Mouse (Mus musculus) kidney, embryonic 14.5 days (tissue): ENCODE measurements around the gene Dock3. TPM values are rescaled to one million over a fixed set of nuclear protein-coding genes. Genes with fewer than 3 reads are reported as not detected.

ENCODE experiments used
- ATAC-seq: fragments of 200-750 bp; cut with Nextera tagmentation; 2 replicates; pipeline ENCODE4 v1.8.0; 2017; ENCODE audit warnings: moderate number of reproducible peaks, mild to moderate bottlenecking, moderate TSS enrichment, moderate library complexity; ENCODE audit not compliant: low FRiP score, low TSS enrichment
- H3K27ac ChIP-seq: fragments of 300-500 bp; sonication (generic); 2 replicates; pipeline ENCODE4 v1.5.1; 2014; ENCODE audit warnings: low read depth, mild to moderate bottlenecking, low read length, moderate library complexity, mixed read lengths
- H3K27me3 ChIP-seq: fragments of 300-500 bp; sonication (generic); 2 replicates; pipeline ENCODE4 v1.6.1; 2014; ENCODE audit warnings: mild to moderate bottlenecking, low read length; ENCODE audit not compliant: control insufficient read depth, insufficient read depth
- H3K36me3 ChIP-seq: fragments of 300-500 bp; sonication (generic); 2 replicates; pipeline ENCODE4 v1.6.1; 2014; ENCODE audit warnings: low read length, mixed read lengths; ENCODE audit not compliant: control insufficient read depth, insufficient read depth
- H3K4me1 ChIP-seq: fragments of 300-500 bp; sonication (generic); 2 replicates; pipeline ENCODE4 v1.6.1; 2014; ENCODE audit warnings: low read length, mixed read lengths; ENCODE audit not compliant: control insufficient read depth, insufficient read depth
- H3K4me2 ChIP-seq: fragments of 300-500 bp; sonication (generic); replicated peaks from 2 replicates; pipeline ENCODE4 v1.6.1; 2014; ENCODE audit warnings: low read depth, mild to moderate bottlenecking, low read length
- H3K4me3 ChIP-seq: fragments of 300-500 bp; sonication (generic); 2 replicates; pipeline ENCODE4 v1.5.1; 2014; ENCODE audit warnings: mild to moderate bottlenecking, low read length
- H3K9ac ChIP-seq: fragments of 300-500 bp; sonication (generic); 2 replicates; pipeline ENCODE4 v1.6.1; 2014; ENCODE audit warnings: low read depth, mild to moderate bottlenecking, low read length, moderate library complexity
- H3K9me3 ChIP-seq: fragments of 300-500 bp; sonication (generic); 2 replicates; pipeline ENCODE4 v1.6.1; 2016; ENCODE audit warnings: low read length; ENCODE audit not compliant: control insufficient read depth
- WGBS: fragments of 180-500 bp; shearing (Covaris S2); extraction: QIAGEN DNeasy Blood & Tissue Kit; methylation state at CpG from one replicate; pipeline ENCODE4 v1.1.7; 2014; 5-methylcytosine and 5-hydroxymethylcytosine counted together
- polyA plus RNA-seq: library from polyadenylated mRNA; unstranded; fragments of >200 nt; fragmentation: Nextera tagmentation; extraction: Ambion mirVana; gene quantifications from 2 replicates; pipeline ENCODE4 v1.2.1, GENCODE M21; 2014

Gene Dock3
- polyA plus RNA-seq, 1 experiment from 2014 or later: 0.23 TPM

DNA sequence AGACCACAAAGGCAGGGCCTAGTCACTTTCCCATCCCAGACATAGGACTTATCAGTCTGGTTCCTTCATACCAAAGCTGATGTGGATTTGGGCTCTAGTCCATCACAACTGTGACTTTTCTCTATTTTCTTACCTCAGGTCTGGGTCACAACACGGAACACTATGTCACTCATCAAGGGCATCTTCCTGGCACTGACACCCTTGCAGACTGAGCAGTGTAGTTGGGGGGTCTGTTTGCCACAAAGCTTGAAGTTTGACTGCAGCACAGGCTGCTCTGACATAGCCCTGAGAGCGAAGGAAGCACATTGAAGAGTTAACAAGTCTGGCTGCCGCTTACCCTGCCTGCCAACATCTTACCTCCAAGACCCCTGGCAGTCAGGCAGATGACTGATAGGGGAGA is 348.6 kb downstream of the Dock3 start:
- 81% methylated on average over 3 of the region's 3 CpGs for WGBS

DNA sequence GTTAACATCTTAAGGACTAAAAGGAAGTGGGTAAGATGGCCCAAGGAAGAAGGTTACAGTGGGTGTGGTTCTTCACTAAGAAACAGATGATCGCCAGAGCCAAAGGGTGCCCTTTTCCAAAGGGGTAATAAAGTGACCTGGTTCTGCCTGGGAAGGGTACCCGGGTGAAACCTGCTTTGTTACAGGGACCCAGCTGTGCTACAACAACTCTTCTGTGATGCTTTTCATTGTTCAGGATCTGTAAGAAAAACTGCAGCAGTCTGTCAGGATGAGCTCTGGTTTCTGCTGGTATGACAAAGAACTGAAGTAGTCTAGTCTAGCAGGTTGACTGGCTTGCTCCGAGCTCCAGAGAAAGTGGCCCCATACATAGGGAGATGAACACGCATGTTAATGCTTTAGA is 349.5 kb downstream of the Dock3 start:
- ATAC-seq: no peak
- Histone ChIP-seq H3K27ac (no peak overlapping the region), H3K27me3 (no peaks in the 10 kb centered on the region), H3K4me3 (no peak overlapping the region), H3K4me2 (no peak overlapping the region), H3K36me3 (peaks cover 58% of the 10 kb centered on the region), H3K9me3 (no peaks in the 10 kb centered on the region), H3K9ac (no peak overlapping the region), H3K4me1 (peaks cover 28% of the 10 kb centered on the region)
- WGBS: 79% methylated on average over 4 of the region's 4 CpGs

More for the DNA sequence above, 348.6 kb downstream of the Dock3 start:
- peaks cover 56% of the 10 kb centered on the region for H3K36me3 ChIP-seq
- no peaks in the 10 kb centered on the region for H3K27me3 ChIP-seq
- 0 out of 2 replicates have a peak overlapping the region, but pooled peaks have one; percentile 15 for H3K4me2 ChIP-seq
- ATAC-seq: no peak
- no peaks in the 10 kb centered on the region for H3K9me3 ChIP-seq
- H3K27ac ChIP-seq: no peak overlapping the region
- no peak overlapping the region; the same call in 1 of the 2 replicates for H3K4me3 ChIP-seq
- H3K4me1 ChIP-seq: peaks cover 31% of the 10 kb centered on the region
- no peak overlapping the region for H3K9ac ChIP-seq

DNA sequence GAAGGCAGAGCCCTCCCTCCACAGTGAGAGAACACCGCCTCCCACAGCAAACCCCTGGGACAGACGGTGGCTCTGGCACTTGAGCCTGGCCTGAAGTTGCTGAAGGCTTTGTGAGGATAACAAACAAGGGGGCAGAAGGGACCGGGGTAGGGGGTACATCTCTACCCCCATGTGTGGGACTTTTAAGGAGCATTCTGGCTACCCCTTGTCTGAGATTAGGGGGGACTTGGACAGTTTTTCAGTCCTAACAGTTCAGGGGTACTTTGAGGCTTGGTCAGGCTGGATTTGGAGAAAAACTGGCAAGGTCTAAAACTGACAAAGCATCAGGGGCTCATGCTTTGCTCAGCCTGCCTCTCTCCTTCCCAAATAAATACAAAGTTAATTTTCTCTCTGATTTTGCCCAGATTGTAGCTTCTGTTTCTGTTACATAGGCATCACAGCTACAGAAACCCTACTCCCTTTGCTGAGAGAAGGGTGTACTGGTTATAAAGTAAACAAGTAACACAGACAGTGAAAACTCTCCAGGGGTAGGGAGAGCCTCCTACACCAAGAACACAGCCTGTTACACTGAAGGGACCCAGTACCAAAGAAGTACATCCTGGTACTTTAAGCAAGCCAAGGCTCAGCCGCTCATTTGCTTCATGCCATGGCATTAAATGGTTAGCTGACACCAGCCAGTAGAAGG is 350.5 kb downstream of the Dock3 start:
- no peak overlapping the region for H3K27ac ChIP-seq
- 68% methylated on average over 4 of the region's 4 CpGs for WGBS
- H3K4me2 ChIP-seq: no peak overlapping the region
- no peak overlapping the region for H3K4me3 ChIP-seq
- peaks cover 68% of the 10 kb centered on the region for H3K36me3 ChIP-seq
- H3K9ac ChIP-seq: no peak overlapping the region
- H3K27me3 ChIP-seq: no peaks in the 10 kb centered on the region
- ATAC-seq: no peak
- peaks cover 28% of the 10 kb centered on the region for H3K4me1 ChIP-seq
- H3K9me3 ChIP-seq: no peaks in the 10 kb centered on the region

DNA sequence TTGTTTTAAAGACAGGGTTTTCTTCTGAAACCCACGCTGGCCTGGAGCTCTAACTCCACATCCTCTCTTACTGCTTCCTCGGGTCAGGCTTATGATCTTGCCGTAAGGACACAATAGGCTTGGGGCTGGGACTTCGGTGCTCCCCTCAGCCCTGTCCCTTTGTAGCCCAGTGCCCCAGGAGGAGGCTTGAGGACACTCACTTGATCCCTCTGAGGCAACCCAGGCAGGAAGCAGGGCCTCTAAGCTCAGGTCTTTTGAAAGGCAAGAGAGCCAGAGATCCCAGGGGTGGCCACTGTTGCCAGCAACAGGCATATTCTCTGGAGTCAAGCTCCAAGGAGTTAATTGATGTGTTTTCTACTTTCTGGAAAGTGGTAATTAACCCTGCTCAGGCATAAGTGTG is 352.2 kb downstream of the Dock3 start:
- peaks cover 80% of the 10 kb centered on the region for H3K36me3 ChIP-seq

DNA sequence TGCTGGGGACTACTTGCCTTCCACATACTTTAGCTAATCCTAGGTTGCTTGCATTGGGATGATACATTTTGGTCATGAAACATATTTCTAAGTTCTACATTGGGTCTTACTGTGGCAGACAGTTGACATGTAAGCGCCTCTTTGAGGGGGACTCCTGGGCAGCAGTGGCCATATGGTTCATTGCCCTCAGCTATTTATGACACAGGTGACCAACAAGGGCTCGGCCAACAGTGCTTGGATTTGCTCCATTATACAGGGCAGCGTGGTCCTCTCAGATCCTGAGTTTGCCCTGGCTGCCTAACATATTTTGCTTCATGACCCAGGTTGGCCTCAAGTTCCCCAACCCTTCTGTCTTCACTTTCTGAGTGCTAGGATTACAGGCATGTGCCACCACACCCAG is 355.0 kb downstream of the Dock3 start:
- Histone ChIP-seq H3K36me3 (peaks cover 74% of the 10 kb centered on the region), H3K9me3 (no peaks in the 10 kb centered on the region), H3K27me3 (no peaks in the 10 kb centered on the region), H3K4me2 (no peak overlapping the region), H3K4me1 (no peaks in the 10 kb centered on the region), H3K4me3 (no peak overlapping the region), H3K27ac (no peak overlapping the region), H3K9ac (no peak overlapping the region)
- no peak for ATAC-seq
- 42% methylated on average over 3 of the region's 3 CpGs for WGBS

More for the DNA sequence above, 352.2 kb downstream of the Dock3 start:
- no peak for ATAC-seq
- H3K27ac ChIP-seq: no peak overlapping the region
- no peak overlapping the region for H3K4me2 ChIP-seq
- H3K4me3 ChIP-seq: no peak overlapping the region
- H3K9ac ChIP-seq: no peak overlapping the region
- no peaks in the 10 kb centered on the region for H3K9me3 ChIP-seq
- peaks cover 16% of the 10 kb centered on the region for H3K4me1 ChIP-seq
- H3K27me3 ChIP-seq: no peaks in the 10 kb centered on the region
- WGBS: 72% methylated on average over 4 of the region's 4 CpGs

DNA sequence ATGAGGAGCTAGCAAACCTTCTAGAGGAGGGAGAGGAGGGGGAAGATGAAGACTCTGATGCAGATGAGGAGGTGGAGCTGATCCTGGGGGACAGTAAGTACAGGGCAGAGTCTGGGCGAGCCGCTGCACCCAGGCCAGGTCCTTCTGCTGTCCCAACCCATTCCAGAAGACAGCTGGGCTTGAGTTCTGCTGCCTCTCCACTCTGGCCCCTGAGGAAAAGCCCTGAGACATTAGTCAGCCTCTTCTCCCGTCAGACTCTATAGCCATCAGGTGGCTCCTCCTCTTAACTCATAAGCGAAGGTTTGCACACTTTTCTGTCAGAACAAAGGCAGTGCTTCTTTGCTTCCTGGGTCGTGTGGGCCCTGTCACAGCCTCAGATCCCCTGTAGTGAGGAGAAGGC is 357.5 kb downstream of the Dock3 start:
- H3K27me3 ChIP-seq: no peaks in the 10 kb centered on the region
- ATAC-seq: no peak
- H3K9ac ChIP-seq: no peak overlapping the region
- H3K4me2 ChIP-seq: no peak overlapping the region
- 88% methylated on average over 5 of the region's 5 CpGs for WGBS
- H3K36me3 ChIP-seq: peaks cover 67% of the 10 kb centered on the region
- H3K4me1 ChIP-seq: no peaks in the 10 kb centered on the region
- H3K27ac ChIP-seq: no peak overlapping the region
- H3K9me3 ChIP-seq: no peaks in the 10 kb centered on the region
- no peak overlapping the region for H3K4me3 ChIP-seq

DNA sequence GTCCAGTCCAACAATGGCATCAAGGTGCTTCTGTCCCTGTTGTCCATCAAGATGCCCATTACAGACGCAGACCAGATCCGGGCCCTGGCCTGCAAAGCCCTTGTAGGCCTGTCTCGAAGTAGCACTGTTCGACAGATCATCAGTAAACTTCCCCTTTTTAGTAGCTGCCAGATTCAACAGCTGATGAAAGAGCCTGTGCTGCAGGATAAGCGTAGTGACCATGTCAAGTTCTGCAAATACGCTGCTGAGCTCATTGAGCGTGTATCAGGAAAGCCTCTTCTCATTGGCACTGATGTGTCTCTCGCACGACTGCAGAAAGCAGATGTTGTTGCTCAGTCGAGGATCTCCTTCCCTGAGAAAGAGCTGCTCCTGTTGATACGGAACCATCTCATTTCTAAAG is 373.7 kb downstream of the Dock3 start:
- Histone ChIP-seq H3K4me2 (no peak overlapping the region), H3K9ac (no peak overlapping the region), H3K9me3 (no peaks in the 10 kb centered on the region), H3K4me3 (no peak overlapping the region), H3K36me3 (peaks cover 73% of the 10 kb centered on the region), H3K4me1 (no peaks in the 10 kb centered on the region), H3K27me3 (no peaks in the 10 kb centered on the region), H3K27ac (no peak overlapping the region)
- ATAC-seq: no peak
- 90% methylated on average over 11 of the region's 11 CpGs for WGBS

DNA sequence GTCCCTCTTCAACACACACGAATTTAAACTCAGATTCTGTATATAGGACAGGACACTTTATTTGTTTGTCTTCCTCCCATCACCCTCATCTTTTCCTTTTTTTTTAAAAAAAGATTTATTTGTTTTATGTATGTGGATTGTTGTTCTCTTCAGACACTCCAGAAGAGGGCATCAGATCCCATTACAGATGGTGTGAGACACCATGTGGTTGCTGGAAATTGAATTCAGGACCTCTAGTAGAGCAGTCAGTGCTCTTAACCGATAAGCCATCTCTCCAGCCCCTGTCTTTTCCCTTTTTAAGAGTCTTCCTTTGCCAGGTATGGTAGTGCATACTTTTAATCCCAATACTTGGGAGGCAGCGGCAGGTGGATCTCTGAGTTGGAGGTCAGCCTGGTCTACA is 375.0 kb downstream of the Dock3 start:
- H3K4me1 ChIP-seq: no peaks in the 10 kb centered on the region
- no peaks in the 10 kb centered on the region for H3K27me3 ChIP-seq
- H3K9me3 ChIP-seq: no peaks in the 10 kb centered on the region
- peaks cover 73% of the 10 kb centered on the region for H3K36me3 ChIP-seq
- no peak overlapping the region for H3K27ac ChIP-seq
- 91% methylated on average over 3 of the region's 3 CpGs for WGBS
- no peak for ATAC-seq
- H3K4me2 ChIP-seq: no peak overlapping the region
- H3K4me3 ChIP-seq: no peak overlapping the region
- H3K9ac ChIP-seq: no peak overlapping the region
